Mouse (Mus musculus) mouse embryonic stem cell (cell line): ENCODE measurements around the gene Olfm1.

Source experiments
- in situ Hi-C, 2 experiments: fragments of 300-500 bp; cut with MboI; formaldehyde crosslinking; loops; 1 replicate in 1 of 2; 3 replicates in 1 of 2; pipeline ENCODE4 v1.14.3; 2019 to 2020; ENCODE audit warnings: low sequenced_read_pairs in 2 of 2, low pct_unique_long_range_greater_than_20kb in 1 of 2, mixed read lengths in 1 of 2; ENCODE audit not compliant: unreplicated experiment in 1 of 2

Olfm1 gene

GRCm38 (mm10) chr2:28218651-28219356 is 26.0 kb downstream of the Olfm1 start:
- in situ Hi-C loops = loop anchor here (25.0 kb wide), 2 partner anchors 193 to 343 kb away; partner anchors contain the start of gene Cel (in 1 of the 2)

- in situ Hi-C loops = loop anchor here (25.0 kb wide), 2 partner anchors 193 to 343 kb away; partner anchors contain the start of gene Cel (in 1 of the 2)
Observed at GRCm38 (mm10) chr2:28219625-28220024, 26.8 kb downstream of the Olfm1 start.

GRCm38 (mm10) chr2:28221803-28222202 is 29.0 kb downstream of the Olfm1 start:
- in situ Hi-C loops = loop anchor here (25.0 kb wide), 2 partner anchors 190 to 340 kb away; partner anchors contain the start of gene Cel (in 1 of the 2)

- in situ Hi-C loops = loop anchor here (25.0 kb wide), 2 partner anchors 187 to 337 kb away; partner anchors contain the start of gene Cel (in 1 of the 2)
Observed at GRCm38 (mm10) chr2:28224819-28225218, 32.0 kb downstream of the Olfm1 start.

GRCm38 (mm10) chr2:28225906-28226305 is 33.1 kb downstream of the Olfm1 start:
- in situ Hi-C loops = no loop called here

GRCm38 (mm10) chr2:28226971-28227370 is 34.2 kb downstream of the Olfm1 start:
- in situ Hi-C loops = no loop called here

- in situ Hi-C loops = no loop called here
Observed at GRCm38 (mm10) chr2:28227589-28228191, 34.9 kb downstream of the Olfm1 start.

GRCm38 (mm10) chr2:28228364-28228763 is 35.6 kb downstream of the Olfm1 start:
- in situ Hi-C loops = no loop called here

- in situ Hi-C loops = no loop called here
Observed at GRCm38 (mm10) chr2:28235129-28235528, 42.3 kb downstream of the Olfm1 start.

GRCm38 (mm10) chr2:28236447-28236846 is 43.7 kb downstream of the Olfm1 start:
- in situ Hi-C loops = no loop called here

- in situ Hi-C loops = no loop called here
Observed at GRCm38 (mm10) chr2:28239616-28240015, 46.8 kb downstream of the Olfm1 start.

- in situ Hi-C loops = no loop called here
Observed at GRCm38 (mm10) chr2:28240920-28241319, 48.1 kb downstream of the Olfm1 start.

GRCm38 (mm10) chr2:28241520-28242221 is 48.9 kb downstream of the Olfm1 start:
- in situ Hi-C loops = no loop called here

GRCm38 (mm10) chr2:28242222-28242543 is 49.4 kb downstream of the Olfm1 start:
- in situ Hi-C loops = no loop called here

GRCm38 (mm10) chr2:28244667-28245395 is 52.0 kb downstream of the Olfm1 start:
- in situ Hi-C loops = no loop called here

- in situ Hi-C loops = no loop called here
Observed at GRCm38 (mm10) chr2:28246110-28246653, 53.4 kb downstream of the Olfm1 start.

- in situ Hi-C loops = no loop called here
Observed at GRCm38 (mm10) chr2:28247098-28247497, 54.3 kb downstream of the Olfm1 start.

- in situ Hi-C loops = no loop called here
Observed at GRCm38 (mm10) chr2:28252554-28252953, 59.8 kb downstream of the Olfm1 start.
